Mouse (Mus musculus) splenic B cell, adult 2 months (primary cell): ENCODE measurements around the gene Selenbp1.

Experiments used
- DNase-seq: peaks from one replicate; pipeline ENCODE4 v3.0.0-alpha.2; 2011; ENCODE audit warnings: low read depth, low spot score
- H3K27me3 ChIP-seq: 2 replicates; pipeline ENCODE4 v1.6.1; 2012; ENCODE audit warnings: mild to moderate bottlenecking, low read length, moderate library complexity, mixed read lengths; ENCODE audit not compliant: control insufficient read depth, poor library complexity, insufficient read depth, severe bottlenecking
- H3K36me3 ChIP-seq: 2 replicates; pipeline ENCODE4 v1.6.1; 2012; ENCODE audit warnings: mild to moderate bottlenecking, low read length, moderate library complexity, mixed read lengths; ENCODE audit not compliant: control insufficient read depth, poor library complexity, insufficient read depth, severe bottlenecking

The Selenbp1 gene

DNA sequence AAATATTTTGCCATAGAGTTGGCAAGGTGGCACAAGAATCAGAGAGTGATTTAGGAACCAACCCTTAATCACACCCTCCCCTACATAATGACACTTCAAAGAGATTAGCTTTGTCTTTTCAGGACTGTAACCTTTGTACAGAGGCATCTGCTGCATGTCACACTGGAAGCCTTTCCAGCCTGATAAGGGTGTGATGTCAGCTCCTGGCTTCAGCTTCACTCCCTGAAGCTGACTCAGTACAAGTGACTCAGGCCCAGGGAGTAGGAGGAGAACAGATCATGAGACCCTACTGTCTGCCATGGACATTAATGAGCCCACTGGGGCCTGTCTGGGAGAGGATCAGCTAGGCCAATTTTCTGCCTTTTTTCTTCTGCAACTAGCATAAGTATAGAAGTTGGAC is 54.7 kb downstream of the Selenbp1 start:
- Histone ChIP-seq H3K27me3 (no peaks in the 10 kb centered on the region), H3K36me3 (peaks cover 14% of the 10 kb centered on the region; the same call in 1 of the 2 replicates)
- DNase-seq: no peak

DNA sequence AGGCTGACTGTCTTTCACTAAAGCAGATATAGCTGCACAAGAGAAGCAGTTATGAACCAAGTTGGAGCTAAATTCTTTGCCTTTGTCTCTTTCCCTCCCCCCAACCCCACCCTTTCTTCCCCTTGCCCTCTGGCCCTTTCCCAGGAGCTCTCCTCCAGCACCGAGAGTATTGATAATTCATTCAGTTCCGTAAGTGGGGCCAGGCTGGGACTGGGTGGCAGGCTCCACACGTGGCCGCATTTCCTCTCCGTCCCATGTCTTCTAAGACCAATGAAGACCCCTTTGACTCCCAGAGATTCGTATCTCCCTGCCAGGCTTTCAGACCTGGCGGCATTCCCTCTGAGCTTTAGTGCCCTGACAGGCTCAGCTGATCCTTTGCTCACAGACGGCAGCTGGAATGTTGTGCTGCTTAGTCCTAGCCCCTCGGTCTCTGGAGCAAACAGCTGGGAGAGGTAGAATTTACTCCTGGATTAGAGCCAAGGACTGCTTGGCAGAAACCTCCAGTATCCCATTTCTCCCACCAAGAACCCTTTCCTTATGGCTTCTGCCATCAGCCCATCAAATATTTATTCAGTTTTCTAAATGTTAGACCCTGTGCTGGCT is 56.4 kb downstream of the Selenbp1 start:
- H3K36me3 ChIP-seq: peaks cover 16% of the 10 kb centered on the region
- H3K27me3 ChIP-seq: no peaks in the 10 kb centered on the region
- no peak for DNase-seq
